Mouse (Mus musculus) testis, adult 2 months (tissue): Measurements from ENCODE around the gene Srek1. TPM values are rescaled to one million over a fixed set of nuclear protein-coding genes. Genes with fewer than 3 reads are reported as not detected.

Source experiments
- H3K27ac ChIP-seq: fragments of 200-500 bp; 2 replicates; pipeline ENCODE4 v1.5.1; 2012; ENCODE audit warnings: low read depth, low read length; ENCODE audit not compliant: control insufficient read depth, insufficient read depth
- H3K27me3 ChIP-seq: fragments of 200-500 bp; 2 replicates; pipeline ENCODE4 v1.6.1; 2012; ENCODE audit warnings: mild to moderate bottlenecking, low read length, moderate library complexity; ENCODE audit not compliant: control insufficient read depth, insufficient read depth
- H3K36me3 ChIP-seq: fragments of 200-500 bp; 2 replicates; pipeline ENCODE4 v1.6.1; 2012; ENCODE audit warnings: mild to moderate bottlenecking, low read length; ENCODE audit not compliant: control insufficient read depth, insufficient read depth
- H3K4me1 ChIP-seq: fragments of 200-500 bp; 2 replicates; pipeline ENCODE4 v1.6.1; 2012; ENCODE audit warnings: low read length; ENCODE audit not compliant: control insufficient read depth, insufficient read depth
- H3K4me3 ChIP-seq: fragments of 200-500 bp; 2 replicates; pipeline ENCODE4 v1.5.1; 2012; ENCODE audit warnings: low read depth, mild to moderate bottlenecking, low read length, moderate library complexity, mixed read lengths; ENCODE audit not compliant: control insufficient read depth
- CTCF ChIP-seq: fragments of 200-500 bp; IDR thresholded peaks from 2 replicates; pipeline ENCODE4 v1.5.1; 2012; ENCODE audit warnings: low read depth, mild to moderate bottlenecking, inconsistent platforms, low read length, moderate library complexity; ENCODE audit not compliant: control insufficient read depth, insufficient read depth, insufficient replicate concordance
- POLR2A ChIP-seq: fragments of 200-500 bp; IDR thresholded peaks from 2 replicates; pipeline ENCODE4 v1.6.1; 2012; ENCODE audit warnings: low read depth, mild to moderate bottlenecking, inconsistent platforms, low read length, moderate library complexity; ENCODE audit not compliant: control insufficient read depth
- polyA plus RNA-seq: library from polyadenylated mRNA; depleted of rRNA; stranded (reverse); fragments of >200 nt; gene quantifications from 2 replicates; pipeline ENCODE4 v1.2.3, GENCODE M21; 2012

Gene Srek1
- polyA plus RNA-seq, 1 experiment: 37.2 TPM

DNA sequence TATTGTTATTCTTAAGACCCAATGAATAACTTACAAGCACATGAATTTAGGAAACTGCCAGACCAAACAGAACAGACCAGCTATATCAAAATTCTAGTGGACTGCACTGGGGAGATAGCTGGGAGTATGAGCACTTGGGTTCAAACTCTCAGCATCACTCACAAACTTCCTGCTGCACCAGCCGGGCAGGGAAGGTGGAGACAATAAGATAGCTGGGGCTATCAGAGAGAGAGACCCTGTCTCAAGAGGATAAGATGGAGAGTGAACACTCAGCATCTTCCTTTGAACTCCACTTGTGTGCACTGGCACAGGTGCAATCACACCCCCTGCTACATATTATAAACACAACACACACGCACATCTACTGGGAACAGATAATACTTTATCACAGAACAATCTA, 47.5 kb downstream of the Srek1 start:
- H3K27me3 ChIP-seq: no peaks in the 10 kb centered on the region
- H3K27ac ChIP-seq: no peak overlapping the region
- no peaks in the 10 kb centered on the region for H3K4me1 ChIP-seq
- TF ChIP-seq POLR2A (no peak), CTCF (no peak)
- no peak overlapping the region for H3K4me3 ChIP-seq
- H3K36me3 ChIP-seq: no peaks in the 10 kb centered on the region; the same call in 1 of the 2 replicates

DNA sequence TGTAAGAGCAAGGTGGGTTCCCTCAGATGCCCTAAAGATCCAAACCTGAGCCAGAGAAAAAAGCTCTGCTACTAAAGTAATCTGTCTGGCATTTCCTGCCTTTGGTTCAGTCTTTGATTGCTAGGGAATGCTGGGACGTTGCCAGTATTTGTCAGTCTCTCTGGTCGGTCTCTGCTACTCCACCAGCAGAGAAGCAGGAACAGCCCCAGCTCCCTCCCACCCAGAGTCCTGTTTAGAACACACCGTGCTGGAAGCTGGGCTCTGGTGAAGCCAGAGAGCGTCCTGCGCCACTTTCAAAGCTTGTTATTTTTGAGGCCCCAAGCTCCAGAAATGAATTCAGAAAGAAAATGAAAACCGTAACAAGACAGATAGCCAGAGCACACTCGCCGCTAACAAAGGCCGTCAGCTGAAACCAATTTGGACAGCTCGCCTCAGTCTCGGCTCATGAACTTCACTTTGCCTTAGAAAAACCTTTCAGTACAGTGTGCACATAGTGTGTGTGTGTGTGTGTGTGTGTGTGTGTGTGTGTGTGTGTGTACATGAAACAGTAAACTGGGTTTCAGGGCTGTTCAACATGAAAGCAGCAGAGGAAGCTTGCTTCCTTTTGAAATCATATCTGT, 62.9 kb downstream of the Srek1 start:
- H3K27ac ChIP-seq: peak overlapping the region; percentile 16; the same call in 1 of the 2 replicates
- H3K27me3 ChIP-seq: no peaks in the 10 kb centered on the region
- no peaks in the 10 kb centered on the region for H3K4me1 ChIP-seq
- no peak overlapping the region for H3K4me3 ChIP-seq
- no peak for TF ChIP-seq CTCF
- TF ChIP-seq POLR2A: no peak
- H3K36me3 ChIP-seq: no peaks in the 10 kb centered on the region

DNA sequence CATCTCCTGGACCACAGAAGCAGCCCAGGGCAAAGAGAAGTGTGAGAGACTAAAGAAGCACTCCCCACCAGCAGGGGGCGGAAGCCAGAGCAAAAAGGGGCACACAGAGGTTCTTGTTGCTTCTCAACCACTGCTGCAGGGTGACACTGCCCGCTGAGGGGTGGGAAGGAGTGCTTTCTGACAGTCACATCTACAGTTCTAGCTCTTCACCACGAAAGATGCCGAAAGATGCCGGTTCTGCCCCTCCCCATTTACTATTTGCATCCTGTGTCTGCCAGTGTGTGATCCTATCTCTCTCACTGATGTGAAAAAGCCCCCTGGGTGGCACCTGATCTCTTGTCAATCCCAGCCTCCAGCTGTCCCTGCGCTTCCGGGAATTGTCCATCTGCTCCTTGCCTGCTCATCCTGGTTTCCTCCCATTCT, 64.0 kb downstream of the Srek1 start:
- Histone ChIP-seq H3K27me3 (no peaks in the 10 kb centered on the region), H3K36me3 (no peaks in the 10 kb centered on the region), H3K4me1 (no peaks in the 10 kb centered on the region), H3K27ac (no peak overlapping the region), H3K4me3 (no peak overlapping the region)
- no peak for TF ChIP-seq POLR2A
- TF ChIP-seq CTCF: peak; percentile 35; the same call in 1 of the 2 replicates

DNA sequence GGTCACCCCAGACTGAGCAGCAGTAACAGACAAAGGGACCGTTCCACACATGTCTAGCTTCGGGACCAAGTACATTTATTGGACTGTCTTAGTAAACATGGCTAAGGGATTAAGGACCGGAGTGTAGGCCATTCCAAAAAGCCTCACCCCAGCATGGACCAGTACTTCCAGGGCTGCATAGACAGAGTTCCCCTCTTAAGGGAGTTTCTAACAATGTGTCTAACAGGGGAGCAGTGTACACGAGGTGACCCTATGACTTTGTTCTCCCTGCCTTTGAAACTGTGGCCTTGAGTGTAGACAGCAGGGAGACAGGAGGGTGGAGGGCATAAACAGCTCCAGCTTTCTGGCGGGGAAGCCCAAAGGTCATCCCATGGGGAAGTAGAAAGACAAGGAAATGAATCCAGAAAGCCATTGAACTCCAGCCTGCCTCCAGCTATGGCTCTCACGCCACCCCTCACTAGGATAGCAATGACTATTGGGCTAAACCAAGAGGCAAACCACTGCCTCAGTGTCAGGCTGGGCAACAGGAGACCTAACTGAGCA, 68.9 kb downstream of the Srek1 start:
- Histone ChIP-seq H3K36me3 (no peaks in the 10 kb centered on the region), H3K27me3 (no peaks in the 10 kb centered on the region), H3K4me1 (no peaks in the 10 kb centered on the region; the same call in 1 of the 2 replicates), H3K27ac (no peak overlapping the region), H3K4me3 (no peak overlapping the region)
- TF ChIP-seq POLR2A: no peak
- no peak for TF ChIP-seq CTCF

DNA sequence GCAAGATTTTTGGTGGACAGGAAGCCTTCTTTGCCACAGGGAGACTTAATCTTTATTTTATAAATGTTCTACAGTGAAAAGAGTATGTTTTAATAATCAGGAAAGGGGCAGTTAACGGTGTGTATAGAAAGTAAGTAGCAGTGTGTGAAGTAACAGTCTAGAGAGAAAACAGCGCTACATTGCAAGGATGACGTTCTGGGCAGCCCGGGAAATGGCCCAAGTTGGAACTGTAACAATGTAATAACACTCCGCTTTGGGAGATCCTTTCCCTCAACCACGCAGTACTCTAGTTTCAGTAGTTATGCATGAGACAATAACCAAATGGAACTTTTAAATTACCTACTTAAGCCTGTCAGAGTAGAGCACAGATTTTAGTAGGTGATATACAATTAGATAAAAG, 70.6 kb downstream of the Srek1 start:
- Histone ChIP-seq H3K4me1 (no peaks in the 10 kb centered on the region; the same call in 1 of the 2 replicates), H3K27ac (no peak overlapping the region), H3K27me3 (no peaks in the 10 kb centered on the region), H3K36me3 (no peaks in the 10 kb centered on the region), H3K4me3 (no peak overlapping the region)
- TF ChIP-seq POLR2A (no peak), CTCF (no peak)

DNA sequence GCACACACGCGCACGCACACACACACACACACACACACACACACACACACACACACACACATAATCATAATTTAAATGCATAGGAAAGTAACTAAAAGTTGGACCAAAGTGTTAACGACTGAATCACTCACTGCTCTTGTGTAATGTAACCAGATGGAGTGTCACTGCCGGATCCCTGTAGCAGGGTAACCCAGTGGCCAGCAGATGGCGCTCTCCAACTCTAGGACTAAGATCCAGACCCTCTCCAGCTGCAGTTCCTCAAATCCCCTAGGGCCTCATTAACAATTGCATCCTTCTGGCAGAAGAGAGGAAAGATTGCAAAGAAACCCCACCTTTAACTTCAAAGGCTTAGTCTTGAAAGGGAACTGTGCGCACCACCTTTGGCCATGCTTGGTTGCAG, 71.0 kb downstream of the Srek1 start:
- TF ChIP-seq CTCF (peak; percentile 91), POLR2A (no peak)
- Histone ChIP-seq H3K4me3 (no peak overlapping the region), H3K27me3 (no peaks in the 10 kb centered on the region), H3K27ac (0 out of 2 replicates have a peak overlapping the region, but pooled peaks have one; percentile 18), H3K36me3 (no peaks in the 10 kb centered on the region), H3K4me1 (no peaks in the 10 kb centered on the region; the same call in 1 of the 2 replicates)

DNA sequence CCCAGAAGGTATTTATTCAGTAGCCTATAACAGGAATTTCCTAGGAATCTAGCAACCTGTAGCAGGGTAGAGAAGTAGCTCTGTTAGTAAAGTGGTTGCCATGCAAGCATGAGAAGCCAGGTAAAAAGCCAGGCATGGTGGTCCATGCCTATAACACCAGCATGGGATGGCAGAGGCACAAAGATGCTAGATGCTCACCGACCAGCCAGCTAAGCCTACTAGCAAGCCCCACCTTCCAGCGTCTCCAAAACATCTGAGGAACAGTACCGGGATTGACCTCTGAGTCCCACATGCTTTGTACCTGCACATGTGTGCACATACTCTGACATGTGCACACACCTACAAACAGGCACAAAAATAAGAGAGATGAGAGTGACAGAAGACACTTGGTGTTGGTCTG, 72.1 kb downstream of the Srek1 start:
- Histone ChIP-seq H3K27ac (no peak overlapping the region), H3K36me3 (no peaks in the 10 kb centered on the region), H3K4me3 (no peak overlapping the region), H3K27me3 (no peaks in the 10 kb centered on the region), H3K4me1 (no peaks in the 10 kb centered on the region; the same call in 1 of the 2 replicates)
- TF ChIP-seq CTCF (no peak), POLR2A (no peak)
